Mouse (Mus musculus) bone marrow, adult 2 months (tissue): ENCODE measurements around the gene Diaph3.
"Not testable (repeated sequence)": the region's sequence is repeated elsewhere in the genome, so short reads cannot be mapped to it uniquely, and the experiment has no call there.

Experiments used
- CTCF ChIP-seq: fragments of 200-500 bp; IDR thresholded peaks from 2 replicates; pipeline ENCODE4 v1.5.1; 2011; ENCODE audit warnings: low read length, control low read depth; ENCODE audit not compliant: control insufficient read depth, insufficient read depth
- POLR2A ChIP-seq: fragments of 200-500 bp; IDR thresholded peaks from 2 replicates; pipeline ENCODE4 v1.6.1; 2011; ENCODE audit warnings: low read depth, mild to moderate bottlenecking, control low read depth, low read length, borderline replicate concordance; ENCODE audit not compliant: control insufficient read depth

DNA sequence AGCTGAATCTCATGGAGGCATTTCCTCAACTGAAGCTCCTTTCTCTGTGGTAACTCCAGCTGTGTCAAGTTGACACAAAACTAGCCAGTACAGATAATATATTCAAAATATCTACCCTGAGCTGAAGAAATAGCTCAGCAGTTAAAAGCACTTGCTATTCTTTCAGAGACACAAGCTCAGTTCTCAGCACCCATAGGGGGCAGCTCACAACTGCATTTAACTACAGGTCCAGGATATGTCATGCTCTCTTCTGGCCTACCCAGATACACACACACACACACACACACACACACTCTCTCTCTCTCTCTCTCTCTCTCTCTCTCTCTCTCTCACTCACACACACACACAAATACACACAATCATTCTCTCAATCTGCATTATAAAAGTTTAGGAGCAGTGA, 420.6 kb downstream of the Diaph3 start:
- TF ChIP-seq CTCF, POLR2A: not testable (repeated sequence)
